Mouse (Mus musculus): Measurements from ENCODE around the gene Adamts17. TPM values are rescaled to one million over a fixed set of nuclear protein-coding genes. Genes with fewer than 3 reads are reported as not detected.

Adamts17 gene
- total and polyA plus RNA-seq, 3 experiments: 0.33 to 0.42 TPM; not detected in 1

GRCm38 (mm10) chr7:67009841-67010240 lies 170.3 kb downstream of the Adamts17 start:
- no peak overlapping the region for H3K27ac ChIP-seq (ENCODE audit: control insufficient read depth, low read depth, low read length)
- no peaks in the 10 kb centered on the region for H3K27me3 ChIP-seq (ENCODE audit: control insufficient read depth in 1 of 2, insufficient read depth in 2 of 2, low read length in 2 of 2)
- H3K4me3 ChIP-seq (ENCODE audit: control insufficient read depth in 1 of 2, insufficient read depth in 1 of 2, low read depth in 2 of 2, low read length in 2 of 2): no peak overlapping the region
- H3K4me1 ChIP-seq (ENCODE audit: control insufficient read depth in 1 of 2, insufficient read depth in 2 of 2, low read length in 2 of 2): peaks cover 4 to 26% of the 10 kb centered on the region in 2 experiments; a peak in 3 of 4 replicates
- H3K9me3 ChIP-seq (replicated peaks; ENCODE audit: insufficient read depth, low read length): no peaks in the 10 kb centered on the region
- DNase-seq (ENCODE audit: low read depth, low spot score): no peak
- H3K9ac ChIP-seq (ENCODE audit: control insufficient read depth, low read depth, low read length, poor library complexity, severe bottlenecking): no peak overlapping the region
- no peaks in the 10 kb centered on the region; the same call in 1 of the 2 replicates for H3K79me2 ChIP-seq (ENCODE audit: control insufficient read depth, insufficient read depth, low read length, poor library complexity)
- peaks cover 0 to 11% of the 10 kb centered on the region in 2 experiments; a peak in 2 of 4 replicates for H3K36me3 ChIP-seq (ENCODE audit: control insufficient read depth in 1 of 2, insufficient read depth in 2 of 2, low read length in 2 of 2)
- TF ChIP-seq GABPA (IDR thresholded peaks at IDR 0.05; ENCODE audit: low read depth, low read length): no peak
- TF ChIP-seq ZKSCAN1 (IDR thresholded peaks at IDR 0.05; ENCODE audit: low read depth, low read length): no peak
- TF ChIP-seq ETS1 (IDR thresholded peaks at IDR 0.05; ENCODE audit: low read depth, low read length): no peak
- no peak for TF ChIP-seq TBP (IDR thresholded peaks at IDR 0.05; ENCODE audit: low read depth, low read length)
- no peak for TF ChIP-seq MAX (IDR thresholded peaks at IDR 0.05; ENCODE audit: low read length)
- TF ChIP-seq POLR2AphosphoS5 (IDR thresholded peaks at IDR 0.05; ENCODE audit: borderline replicate concordance, low read depth, low read length): no peak
- TF ChIP-seq TCF12 (IDR thresholded peaks at IDR 0.05; ENCODE audit: low read depth, low read length): no peak
- no peak for TF ChIP-seq USF1 (IDR thresholded peaks at IDR 0.05; ENCODE audit: low read depth, low read length)
- TF ChIP-seq BHLHE40 (IDR thresholded peaks at IDR 0.05; ENCODE audit: borderline replicate concordance, low read depth, low read length): no peak
- no peak for TF ChIP-seq ZNF384 (IDR thresholded peaks at IDR 0.05; ENCODE audit: low read depth, low read length)

GRCm38 (mm10) chr7:67012011-67012751 lies 172.6 kb downstream of the Adamts17 start:
- Histone ChIP-seq H3K9me3 (replicated peaks; ENCODE audit: insufficient read depth, low read length) (no peaks in the 10 kb centered on the region), H3K4me3 (ENCODE audit: control insufficient read depth in 1 of 2, insufficient read depth in 1 of 2, low read depth in 2 of 2, low read length in 2 of 2) (no peak overlapping the region), H3K4me1 (ENCODE audit: control insufficient read depth in 1 of 2, insufficient read depth in 2 of 2, low read length in 2 of 2) (peaks cover 4 to 29% of the 10 kb centered on the region in 2 experiments; a peak in 3 of 4 replicates), H3K79me2 (ENCODE audit: control insufficient read depth, insufficient read depth, low read length, poor library complexity) (no peaks in the 10 kb centered on the region; the same call in 1 of the 2 replicates), H3K27ac (ENCODE audit: control insufficient read depth, low read depth, low read length) (peak overlapping the region; percentile 71), H3K36me3 (ENCODE audit: control insufficient read depth in 1 of 2, insufficient read depth in 2 of 2, low read length in 2 of 2) (peaks cover 0 to 11% of the 10 kb centered on the region in 2 experiments; a peak in 2 of 4 replicates), H3K27me3 (ENCODE audit: control insufficient read depth in 1 of 2, insufficient read depth in 2 of 2, low read length in 2 of 2) (no peaks in the 10 kb centered on the region), H3K9ac (ENCODE audit: control insufficient read depth, low read depth, low read length, poor library complexity, severe bottlenecking) (no peak overlapping the region; the same call in 1 of the 2 replicates)
- DNase-seq (ENCODE audit: low read depth, low spot score): peak; percentile 37
- no peak for TF ChIP-seq TAL1 (IDR thresholded peaks at IDR 0.05; ENCODE audit: low read length)
- TF ChIP-seq SMC3 (IDR thresholded peaks at IDR 0.05; ENCODE audit: low read depth, low read length): no peak
- TF ChIP-seq HCFC1 (IDR thresholded peaks at IDR 0.05; ENCODE audit: low read depth, low read length): 0 out of 2 replicates have a peak, but pooled peaks have one; percentile 17
- peak; percentile 58 for TF ChIP-seq ETS1 (IDR thresholded peaks at IDR 0.05; ENCODE audit: low read depth, low read length)
- no peak for TF ChIP-seq CHD1 (IDR thresholded peaks at IDR 0.05; ENCODE audit: low read depth, low read length)
- no peak for TF ChIP-seq JUND (IDR thresholded peaks at IDR 0.05; ENCODE audit: low read depth, low read length)
- TF ChIP-seq KAT2A (conservative IDR thresholded peaks at IDR 0.05; ENCODE audit: low read depth, low read length): no peak
- no peak for TF ChIP-seq MEF2A (IDR thresholded peaks at IDR 0.05; ENCODE audit: extremely low read depth, insufficient replicate concordance, low read depth, low read length, poor library complexity, severe bottlenecking)
- no peak for TF ChIP-seq BHLHE40 (IDR thresholded peaks at IDR 0.05; ENCODE audit: borderline replicate concordance, low read depth, low read length)
- 0 out of 2 replicates have a peak, but pooled peaks have one; percentile 28 for TF ChIP-seq MAZ (IDR thresholded peaks at IDR 0.05; ENCODE audit: low read depth, low read length)
- no peak for TF ChIP-seq ZMIZ1 (IDR thresholded peaks at IDR 0.05; ENCODE audit: low read depth, low read length)
- no peak for TF ChIP-seq MYC (IDR thresholded peaks at IDR 0.05; ENCODE audit: low read depth, low read length)
- TF ChIP-seq TBP (IDR thresholded peaks at IDR 0.05; ENCODE audit: low read depth, low read length): no peak
- TF ChIP-seq UBTF (IDR thresholded peaks at IDR 0.05; ENCODE audit: borderline replicate concordance, insufficient read depth, low read depth, low read length): no peak
- 0 out of 2 replicates have a peak, but pooled peaks have one; percentile 34 for TF ChIP-seq TCF12 (IDR thresholded peaks at IDR 0.05; ENCODE audit: low read depth, low read length)
- no peak for TF ChIP-seq GABPA (IDR thresholded peaks at IDR 0.05; ENCODE audit: low read depth, low read length)
- TF ChIP-seq CTCF (IDR thresholded peaks at IDR 0.05 in 2 of 3, conservative IDR thresholded peaks at IDR 0.05 in 1 of 3; ENCODE audit: control insufficient read depth in 1 of 3, insufficient read depth in 1 of 3, low read depth in 2 of 3, low read length in 3 of 3, poor library complexity in 1 of 3, severe bottlenecking in 1 of 3): no peak
- TF ChIP-seq SIN3A (IDR thresholded peaks at IDR 0.05; ENCODE audit: low read length): 0 out of 2 replicates have a peak, but pooled peaks have one; percentile 37
- TF ChIP-seq MXI1 (IDR thresholded peaks at IDR 0.05; ENCODE audit: low read depth, low read length): 0 out of 2 replicates have a peak, but pooled peaks have one; percentile 40
- TF ChIP-seq MAFK (IDR thresholded peaks at IDR 0.05; ENCODE audit: borderline replicate concordance, low read depth, low read length): no peak
- TF ChIP-seq ELF1 (IDR thresholded peaks at IDR 0.05; ENCODE audit: low read depth, low read length): no peak
- no peak for TF ChIP-seq ZC3H11A (IDR thresholded peaks at IDR 0.05; ENCODE audit: low read depth, low read length)
- TF ChIP-seq NRF1 (IDR thresholded peaks at IDR 0.05; ENCODE audit: insufficient read depth, low read depth, low read length, poor library complexity, severe bottlenecking): no peak

Data from MEL (cell line).